Mouse (Mus musculus): ENCODE data around the gene Wdr34. TPM values are rescaled to one million over a fixed set of nuclear protein-coding genes. Genes with fewer than 3 reads are reported as not detected.

Wdr34 gene
- 3.7 TPM for polyA plus RNA-seq (2014; fragmentation: Illumina TruSeq; extraction: RNeasy Lipid Tissue Mini Kit (QIAGEN cat#74804); ENCODE audit: low read depth, low replicate concordance)

GRCm38 (mm10) chr2:30048699-30049388, at the start of gene Wdr34:
Gene Wdr34 (minus strand): TSS chr2:30048881.

GRCm38 (mm10) chr2:30093471-30094207, 45.0 kb upstream of the Wdr34 start, which contains the start of gene Zdhhc12:
Gene Zdhhc12 (minus strand): TSS chr2:30093648.

GRCm38 (mm10) chr2:30077502-30078348, 29.0 kb upstream of the Wdr34 start, which contains the start of gene Pkn3:
Gene Pkn3 (plus strand): TSS chr2:30077684.

GRCm38 (mm10) chr2:30057223-30057904, 8.7 kb upstream of the Wdr34 start, which contains the start of gene Set:
Gene Set (plus strand): TSS chr2:30057378.

Other genes with a start within 250 kb of the Wdr34 start
- gene Slc27a4, start 246.2 kb downstream of the Wdr34 start, polyA plus RNA-seq (2014; fragmentation: Illumina TruSeq; extraction: RNeasy Lipid Tissue Mini Kit (QIAGEN cat#74804); ENCODE audit: low read depth, low replicate concordance), result 0.36 TPM
- 5.2 TPM for gene Urm1, start 228.8 kb downstream of the Wdr34 start, polyA plus RNA-seq (2014; fragmentation: Illumina TruSeq; extraction: RNeasy Lipid Tissue Mini Kit (QIAGEN cat#74804); ENCODE audit: low read depth, low replicate concordance)
- 1.3 TPM for gene Cercam, start 179.7 kb downstream of the Wdr34 start, polyA plus RNA-seq (2014; fragmentation: Illumina TruSeq; extraction: RNeasy Lipid Tissue Mini Kit (QIAGEN cat#74804); ENCODE audit: low read depth, low replicate concordance)
- gene Odf2, start 159.7 kb downstream of the Wdr34 start, polyA plus RNA-seq (2014; fragmentation: Illumina TruSeq; extraction: RNeasy Lipid Tissue Mini Kit (QIAGEN cat#74804); ENCODE audit: low read depth, low replicate concordance), result 961 TPM
- 22.6 TPM for gene Gle1, start 113.5 kb downstream of the Wdr34 start, polyA plus RNA-seq (2014; fragmentation: Illumina TruSeq; extraction: RNeasy Lipid Tissue Mini Kit (QIAGEN cat#74804); ENCODE audit: low read depth, low replicate concordance)
- gene Sptan1, start 83.3 kb downstream of the Wdr34 start, polyA plus RNA-seq (2014; fragmentation: Illumina TruSeq; extraction: RNeasy Lipid Tissue Mini Kit (QIAGEN cat#74804); ENCODE audit: low read depth, low replicate concordance), result 52.6 TPM
- 223 TPM for gene Set, start 8.5 kb upstream of the Wdr34 start, polyA plus RNA-seq (2014; fragmentation: Illumina TruSeq; extraction: RNeasy Lipid Tissue Mini Kit (QIAGEN cat#74804); ENCODE audit: low read depth, low replicate concordance)
- 0.27 TPM for gene Pkn3, start 28.8 kb upstream of the Wdr34 start, polyA plus RNA-seq (2014; fragmentation: Illumina TruSeq; extraction: RNeasy Lipid Tissue Mini Kit (QIAGEN cat#74804); ENCODE audit: low read depth, low replicate concordance)
- gene Zdhhc12, start 44.8 kb upstream of the Wdr34 start, polyA plus RNA-seq (2014; fragmentation: Illumina TruSeq; extraction: RNeasy Lipid Tissue Mini Kit (QIAGEN cat#74804); ENCODE audit: low read depth, low replicate concordance), result 6.2 TPM
- gene Zer1, start 75.7 kb upstream of the Wdr34 start, polyA plus RNA-seq (2014; fragmentation: Illumina TruSeq; extraction: RNeasy Lipid Tissue Mini Kit (QIAGEN cat#74804); ENCODE audit: low read depth, low replicate concordance), result 3.9 TPM
- 7.8 TPM for gene Tbc1d13, start 84.9 kb upstream of the Wdr34 start, polyA plus RNA-seq (2014; fragmentation: Illumina TruSeq; extraction: RNeasy Lipid Tissue Mini Kit (QIAGEN cat#74804); ENCODE audit: low read depth, low replicate concordance)
- gene Endog, start 122.6 kb upstream of the Wdr34 start, polyA plus RNA-seq (2014; fragmentation: Illumina TruSeq; extraction: RNeasy Lipid Tissue Mini Kit (QIAGEN cat#74804); ENCODE audit: low read depth, low replicate concordance), result not detected
- gene Spout1, start 129.6 kb upstream of the Wdr34 start, polyA plus RNA-seq (2014; fragmentation: Illumina TruSeq; extraction: RNeasy Lipid Tissue Mini Kit (QIAGEN cat#74804); ENCODE audit: low read depth, low replicate concordance), result 9.2 TPM
- 0.71 TPM for gene Kyat1, start 157.0 kb upstream of the Wdr34 start, polyA plus RNA-seq (2014; fragmentation: Illumina TruSeq; extraction: RNeasy Lipid Tissue Mini Kit (QIAGEN cat#74804); ENCODE audit: low read depth, low replicate concordance)
- gene Lrrc8a, start 188.8 kb upstream of the Wdr34 start, polyA plus RNA-seq (2014; fragmentation: Illumina TruSeq; extraction: RNeasy Lipid Tissue Mini Kit (QIAGEN cat#74804); ENCODE audit: low read depth, low replicate concordance), result 0.77 TPM
- not detected for gene Gm28035, start 191.7 kb upstream of the Wdr34 start, polyA plus RNA-seq (2014; fragmentation: Illumina TruSeq; extraction: RNeasy Lipid Tissue Mini Kit (QIAGEN cat#74804); ENCODE audit: low read depth, low replicate concordance)
- gene Phyhd1, start 217.3 kb upstream of the Wdr34 start, polyA plus RNA-seq (2014; fragmentation: Illumina TruSeq; extraction: RNeasy Lipid Tissue Mini Kit (QIAGEN cat#74804); ENCODE audit: low read depth, low replicate concordance), result 0.41 TPM
- 16.6 TPM for gene Gm28038, start 232.2 kb upstream of the Wdr34 start, polyA plus RNA-seq (2014; fragmentation: Illumina TruSeq; extraction: RNeasy Lipid Tissue Mini Kit (QIAGEN cat#74804); ENCODE audit: low read depth, low replicate concordance)
- 2.2 TPM for gene Dolk, start 237.5 kb upstream of the Wdr34 start, polyA plus RNA-seq (2014; fragmentation: Illumina TruSeq; extraction: RNeasy Lipid Tissue Mini Kit (QIAGEN cat#74804); ENCODE audit: low read depth, low replicate concordance)
- gene Nup188, start 237.5 kb upstream of the Wdr34 start, polyA plus RNA-seq (2014; fragmentation: Illumina TruSeq; extraction: RNeasy Lipid Tissue Mini Kit (QIAGEN cat#74804); ENCODE audit: low read depth, low replicate concordance), result 107 TPM

Measured in testis, adult 10 weeks (tissue).